Mouse (Mus musculus) bone marrow macrophage, adult 2 months (primary cell): Measurements from ENCODE around the gene Psmb8. TPM values are rescaled to one million over a fixed set of nuclear protein-coding genes. Genes with fewer than 3 reads are reported as not detected.

ENCODE experiments used
- H3K27ac ChIP-seq: 2 replicates; pipeline ENCODE4 v1.5.1; 2012; ENCODE audit warnings: low read depth, low read length; ENCODE audit not compliant: insufficient read depth
- H3K4me1 ChIP-seq: 2 replicates; pipeline ENCODE4 v1.6.1; 2012; ENCODE audit warnings: low read length; ENCODE audit not compliant: control insufficient read depth, insufficient read depth
- H3K4me3 ChIP-seq: 2 replicates; pipeline ENCODE4 v1.5.1; 2012; ENCODE audit warnings: mild to moderate bottlenecking, low read length, moderate library complexity; ENCODE audit not compliant: insufficient read depth
- CTCF ChIP-seq: IDR thresholded peaks from 2 replicates; pipeline ENCODE4 v1.5.1; 2012; ENCODE audit warnings: low read depth, mild to moderate bottlenecking, low read length, moderate library complexity
- POLR2A ChIP-seq: IDR thresholded peaks from 2 replicates; pipeline ENCODE4 v1.6.1; 2012; ENCODE audit warnings: mild to moderate bottlenecking, low read depth, low read length, borderline replicate concordance
- polyA plus RNA-seq: library from polyadenylated mRNA; stranded (reverse); fragments of >200 nt; gene quantifications from 2 replicates; pipeline ENCODE4 v1.2.4, GENCODE M21; 2012; ENCODE audit not compliant: missing spikeins, insufficient read depth, insufficient read length

Gene Psmb8
- polyA plus RNA-seq, 1 experiment = 201 TPM

- Histone ChIP-seq H3K4me1 (peaks cover 6% of the 10 kb centered on the region), H3K27ac (no peak overlapping the region), H3K4me3 (no peak overlapping the region)
- TF ChIP-seq POLR2A (no peak), CTCF (no peak)
Observed at GRCm38 (mm10) chr17:34174075-34174474, 23.4 kb upstream of the Psmb8 start.

DNA sequence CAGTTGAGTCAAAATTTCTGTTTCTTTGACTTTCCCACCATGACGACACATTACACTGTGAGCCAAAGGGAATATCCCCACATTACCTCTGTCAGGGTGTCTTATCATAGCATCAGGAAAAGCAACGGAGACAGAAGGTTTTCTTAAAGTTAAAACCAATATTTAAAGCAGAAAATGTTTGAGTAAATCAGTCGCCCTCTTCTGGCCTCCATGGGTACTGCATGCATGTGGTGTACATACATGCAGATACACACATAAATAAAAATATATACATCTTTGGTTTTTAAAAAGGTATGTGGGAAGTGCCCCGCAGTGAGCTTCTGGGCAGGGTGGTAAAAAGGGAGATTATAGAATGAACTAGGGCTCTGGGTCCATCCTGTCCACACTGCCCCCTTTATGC is 20.3 kb upstream of the Psmb8 start:
- no peak overlapping the region for H3K27ac ChIP-seq
- no peak overlapping the region for H3K4me3 ChIP-seq

GRCm38 (mm10) chr17:34179019-34179418 is 18.5 kb upstream of the Psmb8 start:
- no peak overlapping the region for H3K4me3 ChIP-seq
- TF ChIP-seq CTCF = no peak
- TF ChIP-seq POLR2A = no peak
- peaks cover 13% of the 10 kb centered on the region for H3K4me1 ChIP-seq
- no peak overlapping the region for H3K27ac ChIP-seq

More for the DNA sequence above, 20.3 kb upstream of the Psmb8 start:
- TF ChIP-seq CTCF = 0 out of 2 replicates have a peak, but pooled peaks have one; percentile 11
- TF ChIP-seq POLR2A = no peak
- peaks cover 13% of the 10 kb centered on the region for H3K4me1 ChIP-seq

- TF ChIP-seq CTCF (no peak), POLR2A (no peak)
- Histone ChIP-seq H3K4me1 (peaks cover 7% of the 10 kb centered on the region), H3K4me3 (no peak overlapping the region), H3K27ac (no peak overlapping the region)
Observed at GRCm38 (mm10) chr17:34179913-34180859, 17.3 kb upstream of the Psmb8 start.

DNA sequence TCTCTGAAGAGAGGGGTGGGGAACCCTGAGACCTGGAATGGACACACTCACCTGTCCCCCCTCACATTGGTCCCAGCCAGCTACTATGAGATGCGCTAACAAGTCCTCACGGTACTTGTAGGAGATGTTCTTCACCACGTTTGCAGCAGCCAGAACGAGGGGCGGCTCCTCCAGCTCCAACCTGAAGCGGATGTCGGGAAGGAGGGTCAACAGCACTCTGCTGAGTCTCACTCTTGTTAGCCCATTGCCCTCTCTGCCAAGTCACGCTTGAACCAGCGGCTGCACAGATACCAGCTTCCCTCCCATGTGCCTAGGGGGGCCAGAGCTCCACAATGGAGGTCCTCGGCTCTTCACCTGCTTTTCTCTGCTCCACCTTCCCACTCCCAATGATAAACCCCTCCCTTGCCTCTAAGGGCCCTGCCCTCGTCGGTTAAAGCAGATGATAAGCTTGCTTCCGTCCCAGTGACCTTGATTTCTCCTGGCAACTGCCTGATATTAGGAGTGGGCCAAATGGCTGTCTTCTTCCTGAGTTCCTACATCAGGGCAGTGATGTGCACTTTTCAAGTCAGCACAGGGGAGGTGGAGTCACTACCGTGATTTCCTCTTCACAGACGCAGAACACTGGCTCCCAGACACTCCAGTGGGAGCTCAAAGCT is 13.8 kb upstream of the Psmb8 start:
- Histone ChIP-seq H3K4me1 (peaks cover 11% of the 10 kb centered on the region), H3K4me3 (no peak overlapping the region), H3K27ac (no peak overlapping the region)
- TF ChIP-seq POLR2A (no peak), CTCF (no peak)

GRCm38 (mm10) chr17:34185526-34185925 is 12.0 kb upstream of the Psmb8 start:
- H3K4me3 ChIP-seq = no peak overlapping the region
- H3K27ac ChIP-seq = no peak overlapping the region
- TF ChIP-seq POLR2A = no peak
- no peak for TF ChIP-seq CTCF
- H3K4me1 ChIP-seq = peaks cover 12% of the 10 kb centered on the region

DNA sequence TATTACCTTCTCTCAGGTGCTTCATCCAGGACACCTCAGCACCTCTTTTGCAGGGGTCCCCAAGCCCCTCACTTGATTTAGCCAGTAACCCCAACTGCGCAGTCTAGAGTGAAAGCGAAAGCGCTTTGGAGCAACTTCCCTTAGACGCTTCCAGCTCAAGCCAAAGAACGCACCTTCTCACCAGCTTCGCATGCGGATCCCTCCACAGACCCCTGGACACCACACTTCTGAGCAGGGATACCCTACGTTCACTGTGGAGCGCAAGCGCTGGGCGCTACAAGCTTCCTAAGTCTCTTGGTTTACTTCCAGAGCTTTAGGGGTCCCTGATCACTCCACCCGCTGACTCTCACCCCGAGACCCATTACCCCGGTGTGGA is 10.6 kb upstream of the Psmb8 start:
- TF ChIP-seq POLR2A = no peak
- TF ChIP-seq CTCF = no peak; the same call in 1 of the 2 replicates
- H3K4me1 ChIP-seq = peaks cover 7% of the 10 kb centered on the region; the same call in 1 of the 2 replicates
- peak overlapping the region; percentile 65 for H3K27ac ChIP-seq

DNA sequence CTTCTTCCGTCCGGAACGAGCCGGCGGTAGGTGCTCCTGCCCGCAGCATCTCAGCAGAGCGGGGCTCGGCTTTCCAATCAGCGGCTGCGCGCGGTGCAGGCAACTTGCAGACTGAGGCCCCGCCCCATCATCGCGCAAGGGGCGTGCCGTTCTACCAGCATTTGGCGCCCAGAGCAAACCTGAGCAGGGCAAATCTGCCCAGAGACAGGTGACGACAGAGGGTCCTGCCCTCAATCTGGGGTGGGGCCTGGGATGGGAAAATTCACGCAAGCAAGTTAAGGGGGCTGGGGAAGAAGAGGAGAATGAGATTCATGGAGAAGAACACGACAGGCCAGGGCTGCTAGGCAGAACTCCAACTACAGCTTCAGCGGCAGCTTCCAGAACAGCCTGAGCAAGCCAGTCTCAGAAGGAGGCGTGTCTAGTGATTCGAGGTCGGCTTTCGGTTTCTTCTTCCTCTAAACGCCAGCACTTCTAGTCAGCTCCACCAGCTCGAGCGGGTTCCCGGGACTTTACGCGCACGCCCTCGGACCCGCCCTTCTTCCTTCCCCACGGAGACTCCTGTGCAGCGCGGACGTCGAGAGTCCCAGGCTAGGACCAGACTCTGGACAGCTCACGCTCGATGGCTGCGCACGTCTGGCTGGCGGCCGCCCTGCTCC is 10.1 kb upstream of the Psmb8 start, which contains the start of the genes Tap1 and Psmb9:
TSS of gene Tap1 (plus strand) at position 293 of the 656 bp plus-strand sequence.
TSS of gene Psmb9 (minus strand) at position 504 of the 656 bp plus-strand sequence.
- peaks cover 7% of the 10 kb centered on the region; the same call in 1 of the 2 replicates for H3K4me1 ChIP-seq
- H3K4me3 ChIP-seq = peak within 1 kb of the TSS; percentile 81
- peak within 1 kb of the TSS; percentile 89 for H3K27ac ChIP-seq
- TF ChIP-seq CTCF (no peak), POLR2A (no peak)

More for the DNA sequence above, 10.6 kb upstream of the Psmb8 start:
- peak overlapping the region; percentile 81 for H3K4me3 ChIP-seq

DNA sequence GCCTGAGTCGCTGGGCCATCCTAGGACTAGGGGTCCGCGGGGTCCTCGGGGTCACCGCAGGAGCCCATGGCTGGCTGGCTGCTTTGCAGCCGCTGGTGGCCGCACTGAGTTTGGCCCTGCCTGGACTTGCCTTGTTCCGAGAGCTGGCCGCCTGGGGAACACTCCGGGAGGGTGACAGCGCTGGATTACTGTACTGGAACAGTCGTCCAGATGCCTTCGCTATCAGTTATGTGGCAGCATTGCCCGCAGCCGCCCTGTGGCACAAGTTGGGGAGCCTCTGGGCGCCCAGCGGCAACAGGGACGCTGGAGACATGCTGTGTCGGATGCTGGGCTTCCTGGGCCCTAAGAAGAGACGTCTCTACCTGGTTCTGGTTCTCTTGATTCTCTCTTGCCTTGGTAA is 9.5 kb upstream of the Psmb8 start:
- peaks cover 7% of the 10 kb centered on the region; the same call in 1 of the 2 replicates for H3K4me1 ChIP-seq
- TF ChIP-seq CTCF = no peak
- TF ChIP-seq POLR2A = no peak

More for the DNA sequence above, 9.5 kb upstream of the Psmb8 start:
- peak overlapping the region; percentile 81 for H3K4me3 ChIP-seq
- H3K27ac ChIP-seq = peak overlapping the region; percentile 89
